Mouse (Mus musculus): ENCODE results near the gene Gdf7. TPM values are rescaled to one million over a fixed set of nuclear protein-coding genes. Genes with fewer than 3 reads are reported as not detected.

The Gdf7 gene
- polyA plus RNA-seq, 1 experiment from 2014 or later: 2.3 TPM

DNA sequence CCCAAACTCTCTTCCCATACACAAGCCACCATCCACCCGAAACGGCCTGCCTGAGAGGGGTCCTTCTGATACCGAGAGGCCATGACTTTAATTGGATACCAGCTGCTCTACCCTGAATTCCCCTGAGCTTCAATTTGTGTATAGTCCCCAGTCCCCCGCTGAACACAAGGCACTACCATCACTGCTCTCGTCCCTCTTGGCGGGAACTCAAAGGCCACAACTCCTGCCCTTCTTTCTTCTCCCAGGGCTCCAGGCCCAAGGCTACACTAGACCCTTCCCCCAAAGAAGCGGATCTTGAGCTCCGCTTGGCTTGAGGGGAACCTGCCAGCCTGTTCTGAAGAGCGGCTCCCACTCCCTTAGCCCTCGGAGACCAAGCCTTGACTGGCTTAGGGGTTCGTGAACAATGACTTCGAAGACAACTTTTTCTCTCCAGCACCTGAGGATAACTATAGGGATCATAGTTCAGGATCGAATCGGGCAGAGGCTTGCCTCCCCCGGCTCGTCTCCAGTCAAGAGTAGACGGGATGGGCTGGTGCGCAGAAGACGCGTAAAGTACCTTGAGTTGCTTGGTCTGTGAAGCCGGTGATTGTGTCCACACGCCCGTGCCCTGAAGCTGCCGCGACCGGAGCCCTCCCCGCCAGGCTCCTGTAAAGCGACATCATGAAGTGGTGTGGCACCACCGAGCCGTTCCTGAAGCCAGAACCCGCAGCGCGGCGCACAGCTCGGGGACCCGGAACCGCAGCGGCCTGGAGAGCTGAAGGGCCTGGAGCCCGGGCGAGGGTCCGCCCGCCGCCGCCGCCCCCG is 541 bp downstream of the Gdf7 start:
- peak overlapping the region; percentile 78 for H3K4me2 ChIP-seq (replicated peaks)
- H3K9me3 ChIP-seq (replicated peaks): no peaks in the 10 kb centered on the region
- ATAC-seq (ENCODE audit: low FRiP score): no peak
- H3K27ac ChIP-seq: no peak overlapping the region
- 2% methylated on average over 45 of the region's 46 CpGs for WGBS
- no peaks in the 10 kb centered on the region for H3K36me3 ChIP-seq
- H3K4me3 ChIP-seq: peak overlapping the region; percentile 45
- peaks cover 31% of the 10 kb centered on the region for H3K4me1 ChIP-seq
- peaks cover 97% of the 10 kb centered on the region for H3K27me3 ChIP-seq
- H3K9ac ChIP-seq: peak overlapping the region; percentile 55

DNA sequence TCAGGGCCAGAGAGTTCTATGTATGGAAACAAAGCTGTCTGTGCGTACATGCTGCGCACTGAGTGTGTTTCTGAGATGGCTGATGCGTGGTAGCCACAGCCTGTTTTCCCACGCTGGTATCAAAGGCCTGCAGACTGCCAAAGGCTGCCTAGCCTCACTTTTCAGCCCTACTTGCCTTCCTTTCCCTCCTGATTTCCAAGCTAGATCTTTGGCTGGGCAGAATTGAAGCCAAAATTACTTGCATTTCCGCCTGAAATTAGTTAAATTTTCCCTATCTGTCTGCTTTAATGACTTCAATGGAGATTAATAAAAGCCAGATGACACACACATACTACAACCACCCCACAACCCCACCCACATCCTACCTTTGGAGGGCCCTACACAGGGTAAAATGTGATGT is 1.2 kb downstream of the Gdf7 start:
- Histone ChIP-seq H3K4me3 (peak overlapping the region; percentile 1; the same call in 1 of the 2 replicates), H3K27me3 (peaks cover 97% of the 10 kb centered on the region), H3K9ac (0 out of 2 replicates have a peak overlapping the region, but pooled peaks have one; percentile 18), H3K4me2 (replicated peaks) (no peak overlapping the region), H3K4me1 (peaks cover 31% of the 10 kb centered on the region), H3K27ac (no peak overlapping the region), H3K9me3 (replicated peaks) (no peaks in the 10 kb centered on the region), H3K36me3 (no peaks in the 10 kb centered on the region)
- WGBS: 24% methylated on average over 5 of the region's 5 CpGs
- ATAC-seq (ENCODE audit: low FRiP score): no peak

- Histone ChIP-seq H3K4me3 (peak overlapping the region; percentile 1; the same call in 1 of the 2 replicates), H3K4me2 (replicated peaks) (no peak overlapping the region), H3K4me1 (peaks cover 31% of the 10 kb centered on the region), H3K27me3 (peaks cover 97% of the 10 kb centered on the region), H3K9me3 (replicated peaks) (no peaks in the 10 kb centered on the region), H3K9ac (no peak overlapping the region), H3K36me3 (no peaks in the 10 kb centered on the region), H3K27ac (no peak overlapping the region)
- ATAC-seq (ENCODE audit: low FRiP score): no peak
- 11% methylated on average over 10 of the region's 10 CpGs for WGBS
Measured at GRCm38 (mm10) chr12:8300111-8300480, 1.7 kb downstream of the Gdf7 start.

GRCm38 (mm10) chr12:8299143-8300110 is 2.3 kb downstream of the Gdf7 start:
- no peak overlapping the region for H3K27ac ChIP-seq
- 5% methylated on average over 34 of the region's 34 CpGs for WGBS
- H3K4me1 ChIP-seq: peaks cover 31% of the 10 kb centered on the region
- peaks cover 98% of the 10 kb centered on the region for H3K27me3 ChIP-seq
- H3K9ac ChIP-seq: no peak overlapping the region
- peak overlapping the region; percentile 67 for H3K4me2 ChIP-seq (replicated peaks)
- H3K9me3 ChIP-seq (replicated peaks): no peaks in the 10 kb centered on the region
- peak overlapping the region; percentile 38 for H3K4me3 ChIP-seq
- no peaks in the 10 kb centered on the region for H3K36me3 ChIP-seq
- ATAC-seq (ENCODE audit: low FRiP score): no peak

DNA sequence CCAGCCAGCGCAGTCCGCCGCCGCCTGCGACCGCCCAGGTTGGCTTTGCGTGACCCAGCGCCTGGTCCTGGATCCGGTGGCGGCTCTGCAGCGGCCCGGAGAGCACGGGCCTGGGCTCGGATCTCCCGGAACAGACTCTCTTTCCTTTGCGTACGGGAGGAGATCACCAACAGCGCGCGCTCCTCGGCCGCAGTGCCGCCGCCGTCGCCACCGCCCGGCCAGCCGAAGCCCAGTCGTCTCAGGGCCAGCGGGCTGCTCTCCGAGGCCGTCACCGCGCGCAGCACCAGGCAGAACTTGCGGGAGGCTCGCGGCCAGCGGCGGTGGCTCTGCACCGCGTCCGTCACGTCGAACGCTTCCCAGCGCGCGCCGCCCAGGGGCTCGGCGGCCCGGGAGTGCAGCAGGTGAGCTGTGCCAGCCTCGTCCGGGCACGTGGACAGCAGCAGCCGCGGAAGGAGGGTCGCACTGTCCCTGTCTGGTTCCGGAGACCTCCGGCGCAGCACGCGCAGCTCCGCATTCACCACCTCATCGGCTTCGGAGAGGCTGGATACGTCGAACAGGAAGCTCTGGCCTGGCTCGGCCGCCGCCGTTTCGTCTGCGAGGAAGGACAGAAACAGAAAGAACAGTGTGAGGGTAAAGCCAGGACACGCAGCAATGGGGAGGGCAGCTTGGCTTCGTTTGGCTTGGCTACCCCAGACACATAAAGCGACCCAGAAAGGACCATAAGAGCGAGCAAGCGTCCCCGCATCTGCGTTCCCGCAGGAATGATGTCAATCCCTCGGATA is 3.2 kb downstream of the Gdf7 start:
- Histone ChIP-seq H3K4me2 (replicated peaks) (peak overlapping the region; percentile 67), H3K9me3 (replicated peaks) (no peaks in the 10 kb centered on the region), H3K27me3 (peaks cover 95% of the 10 kb centered on the region), H3K27ac (no peak overlapping the region), H3K4me3 (peak overlapping the region; percentile 38), H3K9ac (peak overlapping the region; percentile 35; the same call in 1 of the 2 replicates), H3K4me1 (peaks cover 31% of the 10 kb centered on the region), H3K36me3 (no peaks in the 10 kb centered on the region)
- 1% methylated on average over 85 of the region's 85 CpGs for WGBS
- ATAC-seq (ENCODE audit: low FRiP score): no peak

GRCm38 (mm10) chr12:8297586-8298214 is 4.1 kb downstream of the Gdf7 start:
- 6% methylated on average over 34 of the region's 34 CpGs for WGBS
- peak overlapping the region; percentile 38 for H3K4me3 ChIP-seq
- peak overlapping the region; percentile 67 for H3K4me2 ChIP-seq (replicated peaks)
- no peak for ATAC-seq (ENCODE audit: low FRiP score)
- no peaks in the 10 kb centered on the region for H3K9me3 ChIP-seq (replicated peaks)
- H3K27me3 ChIP-seq: peaks cover 92% of the 10 kb centered on the region
- no peaks in the 10 kb centered on the region for H3K36me3 ChIP-seq
- no peak overlapping the region for H3K9ac ChIP-seq
- H3K27ac ChIP-seq: no peak overlapping the region
- H3K4me1 ChIP-seq: peaks cover 31% of the 10 kb centered on the region

GRCm38 (mm10) chr12:8296154-8296553 is 5.6 kb downstream of the Gdf7 start:
- ATAC-seq (ENCODE audit: low FRiP score): no peak
- Histone ChIP-seq H3K9me3 (replicated peaks) (no peaks in the 10 kb centered on the region), H3K4me1 (peaks cover 27% of the 10 kb centered on the region), H3K4me2 (replicated peaks) (no peak overlapping the region), H3K27me3 (peaks cover 77% of the 10 kb centered on the region), H3K4me3 (no peak overlapping the region), H3K9ac (no peak overlapping the region), H3K36me3 (no peaks in the 10 kb centered on the region), H3K27ac (no peak overlapping the region)
- WGBS: 88% methylated on average over 2 of the region's 2 CpGs

DNA sequence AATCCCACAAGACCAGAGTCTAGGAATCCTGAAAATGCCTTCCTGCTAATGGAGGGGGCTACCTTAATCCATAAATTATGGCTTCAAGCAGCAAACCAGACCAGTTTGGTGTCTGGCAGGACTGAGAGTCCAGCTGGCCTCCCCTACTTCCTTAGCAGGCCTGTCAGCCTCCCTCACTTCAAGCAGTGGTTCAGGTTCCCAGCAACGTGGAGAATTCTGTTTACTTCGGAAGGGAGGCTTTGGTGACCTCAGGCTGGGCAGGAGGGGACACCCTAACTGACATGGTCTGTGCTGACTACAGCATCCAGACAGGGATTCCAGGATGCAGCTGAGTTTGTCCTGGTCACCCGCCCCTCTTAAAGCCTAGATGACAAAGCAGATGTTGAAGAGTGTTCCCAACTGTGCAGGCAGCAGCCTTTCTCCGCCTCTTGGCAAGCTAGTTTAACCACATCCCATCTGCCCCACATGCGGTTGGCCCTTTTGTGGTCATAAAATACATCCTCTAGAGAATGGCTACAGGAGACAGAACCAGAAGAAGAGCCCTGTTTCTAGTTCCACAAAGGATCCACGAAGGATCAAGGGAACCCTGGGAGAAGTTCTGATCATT is 6.3 kb downstream of the Gdf7 start:
- Histone ChIP-seq H3K4me3 (no peak overlapping the region), H3K4me1 (peaks cover 27% of the 10 kb centered on the region), H3K9me3 (replicated peaks) (no peaks in the 10 kb centered on the region), H3K27me3 (peaks cover 70% of the 10 kb centered on the region), H3K9ac (no peak overlapping the region), H3K4me2 (replicated peaks) (no peak overlapping the region), H3K36me3 (no peaks in the 10 kb centered on the region), H3K27ac (no peak overlapping the region)
- no peak for ATAC-seq (ENCODE audit: low FRiP score)
- 56% methylated on average over 6 of the region's 6 CpGs for WGBS

DNA sequence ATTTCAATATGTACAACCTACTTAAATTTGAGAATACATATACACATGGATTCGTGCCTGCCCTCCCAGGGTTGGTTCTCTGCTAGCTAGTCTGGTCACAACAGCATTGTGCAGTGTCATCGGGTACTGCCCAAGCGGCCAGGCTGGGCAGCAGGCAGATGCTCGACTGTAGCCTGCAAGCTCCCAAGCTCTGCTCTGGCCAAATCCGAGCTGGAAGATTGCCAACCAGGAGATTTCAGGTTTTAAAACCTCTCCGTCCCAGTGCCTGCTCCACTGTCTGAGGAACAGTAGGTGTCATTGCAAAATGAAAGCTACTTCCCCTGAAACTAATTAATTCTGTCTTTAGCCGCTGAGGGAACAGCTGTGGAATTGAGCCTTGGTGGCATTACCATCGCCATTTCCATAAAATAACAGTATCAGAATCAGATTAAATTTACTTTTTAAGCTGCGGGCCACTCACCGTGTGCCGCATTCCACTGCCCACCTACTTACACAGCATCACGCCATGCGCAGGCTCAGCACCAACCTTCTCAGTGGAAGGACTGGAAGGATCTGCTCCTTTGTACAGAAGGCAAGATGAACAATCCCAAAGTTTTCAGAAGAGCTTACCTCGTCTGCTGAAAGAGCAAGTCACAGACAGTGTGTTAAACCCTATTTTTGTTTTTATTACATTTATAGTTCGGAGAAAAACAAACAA is 10.4 kb downstream of the Gdf7 start:
- H3K36me3 ChIP-seq: no peaks in the 10 kb centered on the region
- WGBS: 58% methylated on average over 15 of the region's 15 CpGs
- no peak overlapping the region for H3K4me3 ChIP-seq
- no peak overlapping the region for H3K4me2 ChIP-seq (replicated peaks)
- no peaks in the 10 kb centered on the region for H3K9me3 ChIP-seq (replicated peaks)
- H3K4me1 ChIP-seq: peaks cover 11% of the 10 kb centered on the region
- no peak overlapping the region for H3K9ac ChIP-seq
- H3K27me3 ChIP-seq: peaks cover 29% of the 10 kb centered on the region
- ATAC-seq (ENCODE audit: low FRiP score): peak; percentile 48; the same call in 1 of the 2 replicates
- H3K27ac ChIP-seq: no peak overlapping the region

- WGBS: 84% methylated on average over 8 of the region's 8 CpGs
- Histone ChIP-seq H3K4me2 (replicated peaks) (no peak overlapping the region), H3K9me3 (replicated peaks) (no peaks in the 10 kb centered on the region)
Measured at GRCm38 (mm10) chr12:8289499-8289898, 12.3 kb downstream of the Gdf7 start.

DNA sequence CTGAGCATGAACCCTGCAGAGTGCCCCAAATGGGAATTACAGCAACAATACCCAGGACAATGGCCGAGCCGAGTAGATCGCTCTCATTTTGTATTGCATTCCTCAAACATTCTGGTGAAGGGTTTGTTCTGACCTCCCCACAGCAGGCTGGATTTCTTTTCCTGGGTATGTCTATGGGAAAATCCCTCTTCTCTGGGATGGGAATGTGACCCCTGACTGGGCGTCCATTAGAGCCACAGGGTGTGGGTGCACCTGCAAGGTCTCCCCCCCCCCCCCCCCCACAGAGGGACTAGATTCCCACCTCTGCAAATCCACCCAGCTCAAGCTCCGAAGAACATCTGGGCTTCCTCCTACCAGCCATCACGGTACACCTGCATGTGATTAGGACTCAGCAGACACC is 12.7 kb downstream of the Gdf7 start:
- WGBS: 77% methylated on average over 6 of the region's 6 CpGs
- no peak for ATAC-seq (ENCODE audit: low FRiP score)

More at GRCm38 (mm10) chr12:8289499-8289898, 12.3 kb downstream of the Gdf7 start:
- H3K4me3 ChIP-seq: no peak overlapping the region
- no peak overlapping the region for H3K27ac ChIP-seq
- H3K36me3 ChIP-seq: no peaks in the 10 kb centered on the region
- peaks cover 11% of the 10 kb centered on the region for H3K4me1 ChIP-seq
- H3K27me3 ChIP-seq: peaks cover 12% of the 10 kb centered on the region; the same call in 1 of the 2 replicates
- H3K9ac ChIP-seq: no peak overlapping the region
- no peak for ATAC-seq (ENCODE audit: low FRiP score)

More for the DNA sequence above, 12.7 kb downstream of the Gdf7 start:
- no peak overlapping the region for H3K9ac ChIP-seq
- no peak overlapping the region for H3K4me3 ChIP-seq
- H3K27me3 ChIP-seq: 0 out of 2 replicates have a peak, but pooled peaks cover 9% of the 10 kb centered on the region
- no peaks in the 10 kb centered on the region for H3K9me3 ChIP-seq (replicated peaks)
- no peaks in the 10 kb centered on the region for H3K36me3 ChIP-seq
- no peak overlapping the region for H3K4me2 ChIP-seq (replicated peaks)
- H3K27ac ChIP-seq: no peak overlapping the region
- peaks cover 11% of the 10 kb centered on the region for H3K4me1 ChIP-seq
